Mouse (Mus musculus) cerebellum, adult 8-10 months (tissue): Measurements from ENCODE around the gene Ttll10.

Experiments used
- DNase-seq: peaks from one replicate; pipeline ENCODE4 v3.0.0; 2022

Gene Ttll10

DNA sequence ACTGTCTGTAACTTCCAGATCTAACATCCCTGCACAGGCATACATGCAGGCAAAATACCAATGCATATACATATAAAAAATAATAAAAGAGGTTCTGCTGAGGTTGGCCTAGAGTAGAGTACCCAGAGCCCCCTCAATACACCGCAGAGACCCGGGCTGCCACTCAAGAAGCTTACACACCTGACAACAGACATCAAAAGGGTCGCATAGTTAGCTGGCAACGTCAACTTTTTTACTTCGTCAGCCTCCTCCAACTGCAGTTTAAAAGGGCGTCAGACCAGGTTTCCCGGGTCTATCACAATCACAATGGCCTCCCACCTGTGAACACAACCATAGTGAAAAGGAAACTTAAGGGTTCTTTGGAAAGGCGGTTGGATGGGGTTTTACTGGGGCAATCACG lies 35.7 kb downstream of the Ttll10 start:
- DNase-seq = no peak

GRCm38 (mm10) chr4:156021942-156022419 lies 37.2 kb downstream of the Ttll10 start:
- no peak for DNase-seq

DNA sequence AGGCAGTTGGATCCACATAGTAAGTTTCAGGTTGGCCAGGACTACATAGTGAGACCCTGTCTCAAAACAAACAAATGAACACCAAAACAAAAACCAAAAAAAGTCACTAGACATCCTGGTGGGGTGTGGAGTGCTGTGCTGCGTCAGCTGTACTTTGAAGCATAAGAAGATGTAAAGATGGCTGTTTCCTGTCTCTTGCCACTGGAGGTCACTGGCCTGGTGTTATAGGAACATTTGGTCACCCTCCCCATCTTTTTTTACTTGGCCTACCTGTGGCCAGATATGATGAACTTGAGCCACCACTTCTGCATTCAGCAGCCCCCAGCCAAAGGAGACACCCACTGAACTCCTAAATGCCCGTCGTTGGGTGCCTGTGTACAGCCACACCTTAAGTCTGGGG lies 37.8 kb downstream of the Ttll10 start:
- no peak for DNase-seq

- no peak for DNase-seq
These were observed 39.4 kb downstream of the Ttll10 start for GRCm38 (mm10) chr4:156019771-156020170.

DNA sequence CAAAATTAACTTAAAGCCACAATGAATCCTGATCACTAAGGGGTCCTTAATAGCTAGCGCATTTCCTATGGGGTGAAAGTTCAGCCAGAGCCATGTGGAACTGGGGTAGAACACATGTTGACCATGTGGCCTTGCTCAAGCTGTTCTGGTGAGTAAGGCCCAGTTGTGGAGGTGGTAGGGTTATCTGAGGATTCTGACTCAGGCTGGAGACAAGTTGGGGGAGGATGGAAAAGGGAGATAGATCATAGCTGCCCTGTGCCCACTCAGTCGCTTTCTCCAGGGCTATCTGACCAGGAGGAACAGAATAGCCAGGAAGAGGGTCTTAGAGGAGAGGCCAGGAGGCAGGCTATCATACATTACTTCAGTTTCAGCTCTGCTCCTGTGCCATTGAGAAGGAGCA lies 44.8 kb downstream of the Ttll10 start:
- no peak for DNase-seq

DNA sequence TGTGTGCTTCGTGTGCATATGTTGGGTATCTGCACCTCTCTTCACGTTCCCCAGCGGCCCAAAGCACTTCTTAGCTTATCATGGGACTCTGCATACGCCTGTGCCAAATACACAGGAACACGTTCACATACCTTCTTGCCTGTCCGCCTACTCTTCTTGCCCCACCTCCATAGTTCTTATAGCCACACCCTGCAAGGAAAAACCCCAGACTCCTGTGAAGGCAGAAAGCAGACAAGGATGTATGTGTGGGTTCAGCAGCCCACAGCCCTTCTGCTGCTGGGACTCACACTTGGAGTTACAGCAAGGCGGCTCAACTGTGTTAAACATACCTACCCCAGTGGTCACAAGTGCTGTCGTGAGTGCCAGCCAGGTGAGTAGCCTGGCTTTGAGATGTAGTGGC lies 45.6 kb downstream of the Ttll10 start, which contains the start of gene Tnfrsf4:
TSS of gene Tnfrsf4 (plus strand) at position 207 of the 400 bp plus-strand sequence.
- DNase-seq = no peak

DNA sequence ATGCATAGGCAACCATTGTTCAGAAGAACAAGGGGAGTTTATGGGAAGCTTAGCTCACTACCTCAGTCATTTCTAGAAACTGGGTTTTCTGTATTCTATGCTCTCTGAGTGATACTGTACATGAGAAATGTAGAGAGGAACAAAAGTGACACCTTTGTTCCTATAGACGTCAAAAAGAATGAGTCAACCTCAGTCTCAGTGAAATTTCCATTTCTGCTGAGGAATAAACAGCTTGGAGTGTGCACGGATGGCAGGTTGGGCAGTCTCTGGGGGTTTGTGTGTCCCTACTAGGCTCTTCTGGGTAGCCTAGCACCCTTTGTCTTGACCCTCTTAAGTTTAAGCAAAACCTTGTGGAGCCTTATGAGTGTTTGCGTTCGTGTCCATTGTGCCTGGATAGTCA lies 50.8 kb downstream of the Ttll10 start:
- DNase-seq = no peak

DNA sequence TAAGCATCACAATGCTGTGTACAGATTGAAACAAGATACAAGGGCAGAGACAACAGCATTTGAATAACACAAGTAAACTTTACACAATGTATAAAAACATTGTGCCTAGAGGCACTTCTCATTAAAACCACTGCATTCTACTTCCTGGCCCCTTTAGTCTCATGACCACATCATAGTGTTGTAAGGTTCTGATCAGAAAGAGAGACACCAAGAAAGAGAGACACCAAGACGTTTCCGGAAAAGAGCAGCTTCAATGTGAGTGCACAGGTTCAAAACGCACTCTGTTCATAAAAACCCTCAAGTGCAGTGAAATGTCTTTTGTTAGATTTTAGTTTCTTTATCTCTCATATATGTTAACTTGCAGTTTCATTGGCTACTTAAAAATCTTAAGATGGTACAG lies 55.1 kb downstream of the Ttll10 start:
- DNase-seq = no peak

DNA sequence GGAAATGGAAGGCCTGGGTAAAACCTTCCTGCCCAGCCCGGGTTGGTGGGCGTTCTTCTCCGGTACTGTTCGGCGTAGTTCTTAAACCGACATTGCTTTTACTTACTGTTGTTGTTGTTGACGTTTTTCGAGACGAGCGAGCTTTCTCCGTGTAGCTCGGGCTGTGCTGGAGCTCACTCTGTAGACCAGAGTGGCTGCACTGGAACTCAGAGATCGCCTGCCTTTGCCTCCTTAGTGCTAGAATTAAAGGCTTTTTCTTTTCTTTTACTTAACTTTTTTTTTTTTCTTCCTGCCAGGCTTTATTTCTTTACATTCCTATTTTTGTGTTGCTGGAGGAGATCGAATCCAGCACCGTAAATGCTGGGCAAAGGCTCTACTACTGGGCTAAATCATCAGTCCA lies 65.6 kb downstream of the Ttll10 start:
- DNase-seq = no peak

DNA sequence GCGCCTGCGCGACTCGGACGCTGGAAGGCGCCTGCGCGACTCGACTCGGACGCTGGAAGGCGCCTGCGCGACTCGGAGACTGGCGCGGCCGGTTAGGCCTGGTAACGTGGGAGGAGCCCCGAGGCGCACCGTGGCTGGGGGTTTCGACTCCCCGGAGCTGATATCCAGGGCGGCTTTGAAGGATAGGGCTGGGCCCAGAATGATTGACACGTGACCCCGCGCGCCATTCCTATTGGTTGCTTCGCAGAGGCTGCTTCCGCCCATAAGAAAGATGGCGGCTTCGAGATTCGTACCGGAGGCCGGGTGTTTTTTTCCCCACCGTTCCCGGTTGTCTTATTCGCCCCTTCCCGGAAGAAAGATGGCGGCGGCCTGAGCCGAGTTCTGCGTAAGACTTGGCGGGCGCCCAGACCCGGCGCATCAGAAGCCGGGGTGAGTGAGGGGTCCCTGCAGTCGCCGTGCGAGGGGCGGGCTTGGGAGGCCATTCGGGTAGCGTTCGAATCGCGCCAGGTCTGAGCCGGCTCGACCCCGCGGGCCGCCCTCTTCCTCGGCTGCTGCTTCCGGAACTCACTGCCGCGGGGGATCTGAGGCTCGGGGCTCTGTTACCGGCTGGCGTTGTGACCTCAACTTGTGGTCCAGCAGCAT lies 66.2 kb downstream of the Ttll10 start:
- peak; percentile 98 for DNase-seq

DNA sequence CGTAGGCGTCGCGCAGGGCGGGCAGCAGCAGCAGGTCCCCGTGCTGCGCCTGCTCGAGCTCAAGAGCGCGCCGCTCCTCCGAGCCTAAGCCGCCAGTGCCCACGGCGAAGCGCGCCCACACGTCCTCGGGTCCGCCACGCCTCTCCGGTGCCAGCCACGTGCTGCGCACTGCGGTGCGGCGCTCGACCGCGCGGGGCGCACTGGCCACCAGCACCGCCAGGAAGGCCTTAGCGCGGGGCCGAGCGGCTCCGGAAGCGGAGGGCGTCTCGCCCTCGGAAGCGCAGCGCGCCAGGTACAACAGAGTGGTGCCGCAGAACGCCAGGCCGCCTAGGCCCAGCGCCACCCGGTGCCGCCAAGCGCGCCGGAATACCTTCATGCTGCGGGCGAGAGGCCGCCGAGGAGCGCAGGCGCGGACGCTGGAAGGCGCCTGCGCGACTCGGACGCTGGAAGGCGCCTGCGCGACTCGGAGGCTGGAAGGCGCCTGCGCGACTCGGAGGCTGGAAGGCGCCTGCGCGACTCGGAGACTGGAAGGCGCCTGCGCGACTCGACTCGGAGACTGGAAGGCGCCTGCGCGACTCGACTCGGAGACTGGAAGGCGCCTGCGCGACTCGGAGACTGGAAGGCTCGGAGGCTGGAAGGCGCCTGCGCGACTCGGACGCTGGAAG lies 66.8 kb downstream of the Ttll10 start, which contains the start of the genes B3galt6 and Sdf4:
TSS of gene B3galt6 (minus strand) at position 409 of the 665 bp plus-strand sequence.
TSS of gene Sdf4 (plus strand) at position 632 of the 665 bp plus-strand sequence.
- peak; percentile 89 for DNase-seq

GRCm38 (mm10) chr4:155991908-155992230 lies 67.3 kb downstream of the Ttll10 start:
- no peak for DNase-seq

DNA sequence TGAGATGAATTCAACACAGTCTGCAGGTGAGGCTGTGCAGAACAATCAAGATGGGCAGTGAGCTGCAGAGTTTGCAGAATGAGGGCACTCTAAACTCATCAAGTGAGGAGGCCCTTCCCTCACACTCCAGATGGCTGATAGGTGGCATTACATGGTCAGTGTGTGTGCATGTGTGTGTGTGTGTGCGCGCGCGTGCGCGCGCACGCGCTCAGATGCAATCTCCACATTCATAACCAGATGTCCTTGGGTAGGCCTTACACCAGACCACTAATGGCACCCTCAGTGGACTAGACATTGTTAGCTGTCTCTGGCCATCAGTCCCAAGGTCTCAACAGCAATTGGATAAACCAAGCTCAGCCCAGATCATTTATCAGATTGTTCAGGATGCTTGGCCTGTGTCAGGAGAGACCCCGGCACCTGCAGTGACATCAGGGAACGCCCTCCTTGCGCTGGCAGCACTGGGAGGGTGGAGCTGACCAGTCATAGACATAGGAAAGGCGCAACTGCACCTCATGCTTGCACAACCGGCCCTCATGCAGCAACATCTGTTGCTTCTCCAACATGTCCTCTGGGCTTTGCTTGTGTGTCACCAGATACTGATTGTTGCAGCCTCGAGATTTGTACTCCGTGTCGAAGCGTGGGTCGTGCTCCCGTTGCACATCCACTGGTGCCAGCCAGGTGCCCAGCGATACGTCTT lies 67.9 kb downstream of the Ttll10 start:
- DNase-seq = no peak
